Mouse (Mus musculus) brown adipose tissue, adult 24 weeks (tissue): ENCODE data around the gene Surf1. TPM values are rescaled to one million over a fixed set of nuclear protein-coding genes. Genes with fewer than 3 reads are reported as not detected.

Experiments used
- H3K27ac ChIP-seq: fragments of 200-500 bp; replicated peaks from 2 replicates; pipeline ENCODE4 v1.5.1; 2012; ENCODE audit warnings: low read depth, mild to moderate bottlenecking, low read length
- H3K4me1 ChIP-seq: fragments of 200-500 bp; 2 replicates; pipeline ENCODE4 v1.6.1; 2012; ENCODE audit warnings: low read length, mixed read lengths; ENCODE audit not compliant: control insufficient read depth, insufficient read depth, insufficient read length
- H3K4me3 ChIP-seq: fragments of 200-500 bp; 2 replicates; pipeline ENCODE4 v1.5.1; 2012; ENCODE audit warnings: low read depth, mild to moderate bottlenecking, low read length, moderate library complexity; ENCODE audit not compliant: insufficient read depth
- polyA plus RNA-seq: library from polyadenylated mRNA; stranded (reverse); fragments of >200 nt; gene quantifications from 2 replicates; pipeline ENCODE4 v1.2.4, GENCODE M21; 2012; ENCODE audit not compliant: missing spikeins, insufficient read depth, insufficient read length

Gene Surf1
- polyA plus RNA-seq, 1 experiment = 112 TPM

- H3K4me3 ChIP-seq = no peak overlapping the region
- no peaks in the 10 kb centered on the region for H3K4me1 ChIP-seq
- no peak overlapping the region for H3K27ac ChIP-seq
Observed at GRCm38 (mm10) chr2:26878571-26878970, 37.8 kb downstream of the Surf1 start.

- H3K4me3 ChIP-seq = no peak overlapping the region
- no peak overlapping the region for H3K27ac ChIP-seq
- H3K4me1 ChIP-seq = no peaks in the 10 kb centered on the region
Observed at GRCm38 (mm10) chr2:26870666-26871065, 45.7 kb downstream of the Surf1 start.

- no peaks in the 10 kb centered on the region for H3K4me1 ChIP-seq
- H3K27ac ChIP-seq = no peak within 1 kb of the TSS
- no peak within 1 kb of the TSS for H3K4me3 ChIP-seq
Observed at GRCm38 (mm10) chr2:26864879-26865278, 51.5 kb downstream of the Surf1 start, which contains the start of gene Abo. Abo (minus strand) TSS chr2:26864979.

Other genes starting within 250 kb of the Surf1 start
- gene Lcn4, start 245.2 kb downstream of the Surf1 start, polyA plus RNA-seq = not detected in 2 replicates
- gene Abo, start 51.6 kb downstream of the Surf1 start, polyA plus RNA-seq = not detected in 2 replicates
- 7.0 and 8.8 TPM in 2 replicates for gene Surf6, start 13.7 kb downstream of the Surf1 start, polyA plus RNA-seq
- 9.5 and 10.0 TPM in 2 replicates for gene Med22, start 5.9 kb downstream of the Surf1 start, polyA plus RNA-seq
- gene Rpl7a, start 5.8 kb downstream of the Surf1 start, polyA plus RNA-seq = 183 and 194 TPM in 2 replicates
- gene Surf2, start 163 bp downstream of the Surf1 start, polyA plus RNA-seq = 25.6 and 26.8 TPM in 2 replicates
- gene Surf4, start 17.4 kb upstream of the Surf1 start, polyA plus RNA-seq = 50.3 and 61.2 TPM in 2 replicates
- not detected in 2 replicates for gene Stkld1, start 17.5 kb upstream of the Surf1 start, polyA plus RNA-seq
- gene Rexo4, start 47.9 kb upstream of the Surf1 start, polyA plus RNA-seq = 10.4 and 13.9 TPM in 2 replicates
- not detected in 2 replicates for gene Adamts13, start 56.9 kb upstream of the Surf1 start, polyA plus RNA-seq
- 16.9 and 21.4 TPM in 2 replicates for gene Cacfd1, start 93.4 kb upstream of the Surf1 start, polyA plus RNA-seq
- gene Slc2a6, start 111.5 kb upstream of the Surf1 start, polyA plus RNA-seq = not detected in 2 replicates
- not detected in 2 replicates for gene Mymk, start 155.6 kb upstream of the Surf1 start, polyA plus RNA-seq
- not detected in 2 replicates for gene Adamtsl2, start 162.8 kb upstream of the Surf1 start, polyA plus RNA-seq
- not detected in 2 replicates for gene Fam163b, start 226.0 kb upstream of the Surf1 start, polyA plus RNA-seq
- gene Dbh, start 248.7 kb upstream of the Surf1 start, polyA plus RNA-seq = not detected in 2 replicates